Mouse (Mus musculus) liver, adult 2 months (tissue): ENCODE results near the gene Heatr1. TPM values are rescaled to one million over a fixed set of nuclear protein-coding genes. Genes with fewer than 3 reads are reported as not detected.

Source experiments
- DNase-seq: peaks from one replicate; pipeline ENCODE4 v3.0.0-alpha.2; 2011; ENCODE audit warnings: low read depth, low spot score; ENCODE audit errors: extremely low read depth
- H3K27ac ChIP-seq: fragments of 200-500 bp; replicated peaks from 2 replicates; pipeline ENCODE4 v1.5.1; 2012; ENCODE audit warnings: low read depth, mild to moderate bottlenecking, control low read depth, inconsistent platforms, low read length; ENCODE audit not compliant: insufficient read depth
- H3K27me3 ChIP-seq: fragments of 200-500 bp; 2 replicates; pipeline ENCODE4 v1.6.1; 2012; ENCODE audit warnings: mild to moderate bottlenecking, moderate library complexity, low read length, inconsistent platforms; ENCODE audit not compliant: control insufficient read depth, insufficient read depth
- H3K36me3 ChIP-seq: fragments of 200-500 bp; 2 replicates; pipeline ENCODE4 v1.6.1; 2012; ENCODE audit warnings: low read length, inconsistent platforms; ENCODE audit not compliant: control insufficient read depth, insufficient read depth
- H3K4me1 ChIP-seq: fragments of 200-500 bp; 2 replicates; pipeline ENCODE4 v1.6.1; 2011; ENCODE audit warnings: low read length; ENCODE audit not compliant: control insufficient read depth, insufficient read depth
- H3K4me3 ChIP-seq: fragments of 200-500 bp; 2 replicates; pipeline ENCODE4 v1.5.1; 2011; ENCODE audit warnings: low read depth, mild to moderate bottlenecking, control low read depth, low read length, moderate library complexity; ENCODE audit not compliant: insufficient read depth
- H3K79me2 ChIP-seq: fragments of 200-500 bp; 2 replicates; pipeline ENCODE4 v1.6.1; 2012; ENCODE audit warnings: inconsistent platforms, mild to moderate bottlenecking, low read length, moderate library complexity; ENCODE audit not compliant: control insufficient read depth, insufficient read depth
- H3K9ac ChIP-seq: fragments of 200-500 bp; 2 replicates; pipeline ENCODE4 v1.6.1; 2012; ENCODE audit warnings: low read depth, mild to moderate bottlenecking, control low read depth, inconsistent platforms, low read length
- CTCF ChIP-seq: fragments of 200-500 bp; IDR thresholded peaks from 2 replicates; pipeline ENCODE4 v1.5.1; 2011; ENCODE audit warnings: low read depth, low read length, control low read depth
- POLR2A ChIP-seq: fragments of 200-500 bp; IDR thresholded peaks from 2 replicates; pipeline ENCODE4 v1.6.1; 2011; ENCODE audit warnings: low read length, control low read depth; ENCODE audit not compliant: insufficient read depth; ENCODE audit errors: extremely low read depth
- WGBS: fragments of 180-500 bp; shearing (Covaris S2); methylation state at CpG from one replicate; pipeline ENCODE4 v1.1.7; 2018; 5-methylcytosine and 5-hydroxymethylcytosine counted together
- polyA plus RNA-seq: library from polyadenylated mRNA; depleted of rRNA; stranded (reverse); fragments of >200 nt; gene quantifications from 2 replicates; pipeline ENCODE4 v1.2.3, GENCODE M21; 2012
- total RNA-seq: library from RNA; depleted of rRNA; stranded (reverse); fragments of >200 nt; gene quantifications from 2 replicates; pipeline ENCODE4 v1.2.3, GENCODE M21; 2014

The Heatr1 gene
- total and polyA plus RNA-seq, 2 experiments = 12.8 to 16.1 TPM

DNA sequence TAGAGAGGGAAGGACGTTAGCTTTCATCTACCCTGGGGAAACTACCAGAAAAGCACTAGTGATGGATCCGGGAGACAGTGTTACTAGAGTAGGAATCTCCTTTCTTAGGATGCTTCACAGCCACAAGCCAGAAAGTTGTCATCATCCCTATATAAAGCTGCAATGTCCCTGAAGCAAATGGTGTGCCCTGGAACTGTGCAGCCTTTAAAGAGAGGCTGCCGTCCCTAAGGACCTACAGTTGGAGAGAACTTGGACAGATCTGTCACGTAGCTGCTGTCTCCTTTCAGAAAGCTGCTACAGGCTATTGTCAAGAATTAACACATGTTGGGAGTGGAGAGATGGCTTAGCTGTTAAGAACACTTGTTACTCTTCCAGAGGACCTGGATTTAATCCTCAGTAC, 33.3 kb upstream of the Heatr1 start:
- H3K4me3 ChIP-seq = no peak overlapping the region
- 78% methylated on average over 4 of the region's 4 CpGs for WGBS

GRCm38 (mm10) chr13:12369041-12369621, 25.7 kb upstream of the Heatr1 start:
- TF ChIP-seq CTCF (no peak), POLR2A (no peak)
- no peaks in the 10 kb centered on the region for H3K27me3 ChIP-seq
- H3K36me3 ChIP-seq = no peaks in the 10 kb centered on the region
- no peaks in the 10 kb centered on the region for H3K79me2 ChIP-seq
- peak overlapping the region; percentile 27; the same call in 1 of the 2 replicates for H3K27ac ChIP-seq
- no peak overlapping the region for H3K9ac ChIP-seq
- DNase-seq = no peak
- H3K4me3 ChIP-seq = no peak overlapping the region
- WGBS = 51% methylated on average over 8 of the region's 8 CpGs
- no peaks in the 10 kb centered on the region for H3K4me1 ChIP-seq

More for the DNA sequence above, 33.3 kb upstream of the Heatr1 start:
- no peak for TF ChIP-seq CTCF
- no peak for TF ChIP-seq POLR2A
- Histone ChIP-seq H3K4me1 (no peaks in the 10 kb centered on the region), H3K79me2 (no peaks in the 10 kb centered on the region), H3K9ac (no peak overlapping the region), H3K27me3 (no peaks in the 10 kb centered on the region), H3K36me3 (no peaks in the 10 kb centered on the region), H3K27ac (no peak overlapping the region)
- DNase-seq = no peak

- Histone ChIP-seq H3K9ac (no peak overlapping the region), H3K27me3 (no peaks in the 10 kb centered on the region), H3K4me1 (no peaks in the 10 kb centered on the region), H3K27ac (0 out of 2 replicates have a peak overlapping the region, but pooled peaks have one; percentile 27), H3K4me3 (no peak overlapping the region), H3K36me3 (no peaks in the 10 kb centered on the region), H3K79me2 (no peaks in the 10 kb centered on the region)
- DNase-seq = peak; percentile 19
- WGBS = 74% methylated on average over 11 of the region's 11 CpGs
- TF ChIP-seq CTCF (no peak), POLR2A (no peak)
Observed at GRCm38 (mm10) chr13:12369930-12370329, 24.9 kb upstream of the Heatr1 start.

GRCm38 (mm10) chr13:12372755-12373154, 22.1 kb upstream of the Heatr1 start:
- DNase-seq = no peak
- no peaks in the 10 kb centered on the region for H3K79me2 ChIP-seq
- H3K36me3 ChIP-seq = no peaks in the 10 kb centered on the region
- TF ChIP-seq CTCF (no peak), POLR2A (no peak)
- H3K27ac ChIP-seq = no peak overlapping the region
- H3K4me1 ChIP-seq = no peaks in the 10 kb centered on the region
- 58% methylated on average over 3 of the region's 3 CpGs for WGBS
- H3K27me3 ChIP-seq = no peaks in the 10 kb centered on the region
- no peak overlapping the region for H3K4me3 ChIP-seq
- no peak overlapping the region for H3K9ac ChIP-seq

- H3K27me3 ChIP-seq = no peaks in the 10 kb centered on the region
Observed at GRCm38 (mm10) chr13:12376778-12377177, 18.0 kb upstream of the Heatr1 start.

GRCm38 (mm10) chr13:12384796-12385195, 10.0 kb upstream of the Heatr1 start:
- DNase-seq = no peak
- TF ChIP-seq CTCF = no peak
- no peak for TF ChIP-seq POLR2A
- H3K4me3 ChIP-seq = no peak overlapping the region
- no peaks in the 10 kb centered on the region for H3K36me3 ChIP-seq
- no peak overlapping the region for H3K9ac ChIP-seq
- no peaks in the 10 kb centered on the region for H3K4me1 ChIP-seq
- H3K27ac ChIP-seq = no peak overlapping the region
- no peaks in the 10 kb centered on the region for H3K27me3 ChIP-seq
- H3K79me2 ChIP-seq = no peaks in the 10 kb centered on the region

More at GRCm38 (mm10) chr13:12376778-12377177, 18.0 kb upstream of the Heatr1 start:
- Histone ChIP-seq H3K36me3 (no peaks in the 10 kb centered on the region), H3K27ac (no peak overlapping the region), H3K79me2 (no peaks in the 10 kb centered on the region), H3K4me3 (no peak overlapping the region), H3K4me1 (no peaks in the 10 kb centered on the region), H3K9ac (no peak overlapping the region)
- DNase-seq = no peak
- TF ChIP-seq CTCF (no peak), POLR2A (no peak)
- 63% methylated on average over 1 of the region's 1 CpGs for WGBS
